Mouse (Mus musculus): ENCODE measurements around the gene Bbs5. TPM values are rescaled to one million over a fixed set of nuclear protein-coding genes. Genes with fewer than 3 reads are reported as not detected.

Gene Bbs5
- total and polyA plus RNA-seq, 2 experiments, result 0.49 to 4.5 TPM

DNA sequence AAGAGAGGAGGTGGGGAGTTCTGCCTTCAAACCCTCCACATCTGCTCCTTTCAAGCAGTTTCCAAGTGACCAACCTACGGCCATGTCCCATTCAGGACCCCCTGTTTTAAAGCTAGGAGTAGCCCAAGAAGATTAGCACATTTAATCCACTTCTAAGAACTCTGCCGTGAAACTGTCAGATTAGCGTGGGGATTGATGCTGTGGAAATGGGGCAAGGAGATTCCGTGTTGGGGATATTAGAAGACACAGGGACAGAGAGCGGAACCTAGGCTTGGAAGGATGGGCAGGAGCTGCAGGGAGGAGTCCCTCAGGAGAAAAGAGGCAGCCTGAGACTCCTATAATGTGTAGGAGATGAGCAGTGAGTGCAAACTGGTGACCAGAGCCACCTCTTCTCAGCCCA is 2.7 kb downstream of the Bbs5 start:
- no peak for TF ChIP-seq POLR2A (IDR thresholded peaks at IDR 0.05; ENCODE audit: extremely low read depth, insufficient read depth, low read length)
- TF ChIP-seq CTCF (IDR thresholded peaks at IDR 0.05; ENCODE audit: low read depth, low read length), result no peak
- no peak for DNase-seq (ENCODE audit: extremely low read depth, low read depth, low spot score)
- H3K9ac ChIP-seq (ENCODE audit: low read depth, low read length), result no peak overlapping the region
- H3K27me3 ChIP-seq (ENCODE audit: control insufficient read depth, insufficient read depth, low read length), result no peaks in the 10 kb centered on the region
- no peaks in the 10 kb centered on the region for H3K79me2 ChIP-seq (ENCODE audit: control insufficient read depth, insufficient read depth, low read length)
- no peak overlapping the region for H3K27ac ChIP-seq (replicated peaks; ENCODE audit: insufficient read depth, low read depth, low read length)
- peaks cover 2% of the 10 kb centered on the region; the same call in 1 of the 2 replicates for H3K4me1 ChIP-seq (ENCODE audit: control insufficient read depth, insufficient read depth, low read length)
- H3K4me3 ChIP-seq (ENCODE audit: insufficient read depth, low read depth, low read length), result no peak overlapping the region
- no peaks in the 10 kb centered on the region; the same call in 1 of the 2 replicates for H3K36me3 ChIP-seq (ENCODE audit: control insufficient read depth, insufficient read depth, low read length)
- 93% methylated on average over 5 of the region's 5 CpGs for WGBS

DNA sequence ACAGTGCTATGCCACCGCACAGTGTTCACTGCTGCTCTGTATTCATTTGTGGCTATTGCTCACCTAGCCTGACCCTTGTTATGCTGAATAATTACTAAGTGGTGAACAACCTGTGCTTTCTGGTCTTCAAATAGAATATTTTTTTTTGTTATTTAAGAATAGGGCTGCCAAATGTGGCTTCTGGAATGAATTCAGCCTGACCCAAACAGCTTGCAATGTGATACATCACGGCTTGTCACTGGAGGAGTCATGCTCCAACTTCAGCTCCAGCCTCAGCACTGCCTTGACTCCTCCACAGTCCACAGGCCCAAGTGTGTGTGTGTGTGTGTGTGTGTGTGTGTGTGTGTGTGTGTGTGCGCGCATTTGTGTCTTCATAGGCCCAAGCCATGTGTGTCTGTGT is 12.4 kb downstream of the Bbs5 start:
- Histone ChIP-seq H3K9ac (ENCODE audit: low read depth, low read length) (no peak overlapping the region), H3K4me1 (ENCODE audit: control insufficient read depth, insufficient read depth, low read length) (no peaks in the 10 kb centered on the region), H3K36me3 (ENCODE audit: control insufficient read depth, insufficient read depth, low read length) (peaks cover 11% of the 10 kb centered on the region), H3K27me3 (ENCODE audit: control insufficient read depth, insufficient read depth, low read length) (no peaks in the 10 kb centered on the region), H3K27ac (replicated peaks; ENCODE audit: insufficient read depth, low read depth, low read length) (no peak overlapping the region), H3K79me2 (ENCODE audit: control insufficient read depth, insufficient read depth, low read length) (no peaks in the 10 kb centered on the region), H3K4me3 (ENCODE audit: insufficient read depth, low read depth, low read length) (no peak overlapping the region)
- no peak for TF ChIP-seq POLR2A (IDR thresholded peaks at IDR 0.05; ENCODE audit: extremely low read depth, insufficient read depth, low read length)
- TF ChIP-seq CTCF (IDR thresholded peaks at IDR 0.05; ENCODE audit: low read depth, low read length), result no peak
- 93% methylated on average over 4 of the region's 4 CpGs for WGBS
- DNase-seq (ENCODE audit: extremely low read depth, low read depth, low spot score), result no peak

DNA sequence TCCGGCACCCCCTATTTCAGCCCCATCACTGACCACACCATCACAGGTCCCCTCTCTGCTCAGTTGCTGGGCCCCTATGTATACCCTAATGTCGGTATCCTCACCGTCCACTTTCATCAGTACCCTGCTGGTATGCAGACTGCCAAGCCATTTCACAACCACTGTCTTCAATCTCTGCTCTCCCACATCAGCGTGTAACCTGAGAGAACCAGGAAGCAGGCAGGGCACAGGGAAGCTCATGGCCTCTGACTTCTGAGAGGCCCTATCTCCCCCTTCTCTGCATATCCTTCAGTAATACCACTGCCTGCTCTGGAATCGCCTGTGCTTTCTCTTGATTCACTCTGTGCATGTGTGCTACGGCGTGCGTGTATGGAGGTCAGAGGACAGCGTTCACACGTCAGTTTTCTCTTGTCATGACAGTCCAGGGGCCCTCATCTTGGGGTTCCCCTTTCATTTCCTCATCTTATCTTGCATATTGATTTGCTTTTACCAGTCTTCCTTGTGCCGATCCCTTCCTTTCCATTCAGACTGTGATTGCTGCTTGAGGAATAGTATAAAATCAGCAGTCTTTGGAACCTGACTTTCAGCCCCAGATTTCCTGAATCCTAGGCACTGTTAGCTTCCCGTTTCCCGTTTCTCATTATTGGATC is 17.0 kb downstream of the Bbs5 start:
- Histone ChIP-seq H3K27me3 (ENCODE audit: control insufficient read depth, insufficient read depth, low read length) (no peaks in the 10 kb centered on the region), H3K9ac (ENCODE audit: low read depth, low read length) (no peak overlapping the region), H3K4me1 (ENCODE audit: control insufficient read depth, insufficient read depth, low read length) (no peaks in the 10 kb centered on the region), H3K36me3 (ENCODE audit: control insufficient read depth, insufficient read depth, low read length) (peaks cover 8% of the 10 kb centered on the region), H3K27ac (replicated peaks; ENCODE audit: insufficient read depth, low read depth, low read length) (no peak overlapping the region), H3K4me3 (ENCODE audit: insufficient read depth, low read depth, low read length) (no peak overlapping the region), H3K79me2 (ENCODE audit: control insufficient read depth, insufficient read depth, low read length) (no peaks in the 10 kb centered on the region)
- WGBS, result 75% methylated on average over 13 of the region's 13 CpGs
- DNase-seq (ENCODE audit: extremely low read depth, low read depth, low spot score), result no peak
- no peak for TF ChIP-seq POLR2A (IDR thresholded peaks at IDR 0.05; ENCODE audit: extremely low read depth, insufficient read depth, low read length)
- no peak for TF ChIP-seq CTCF (IDR thresholded peaks at IDR 0.05; ENCODE audit: low read depth, low read length)

DNA sequence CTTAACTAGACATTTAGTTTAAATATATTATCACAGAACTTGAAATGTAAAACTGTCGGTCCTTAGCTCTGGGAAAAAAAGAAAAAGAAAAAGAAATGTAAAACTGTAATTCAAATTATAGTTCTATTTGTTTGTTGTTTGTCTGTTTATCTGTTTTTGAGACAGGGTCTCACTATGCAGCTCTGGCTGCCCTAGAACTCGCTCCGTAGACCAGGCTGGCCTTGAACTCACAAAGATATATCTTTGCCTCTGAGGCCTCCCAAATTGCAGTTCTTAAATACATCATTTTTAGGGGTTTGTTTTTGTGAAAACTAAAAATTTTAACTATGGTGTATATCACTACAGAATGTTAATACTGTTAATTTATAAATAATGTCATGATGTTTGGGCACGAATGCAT is 20.7 kb downstream of the Bbs5 start:
- Histone ChIP-seq H3K4me1 (ENCODE audit: control insufficient read depth, insufficient read depth, low read length) (no peaks in the 10 kb centered on the region), H3K4me3 (ENCODE audit: insufficient read depth, low read depth, low read length) (no peak overlapping the region), H3K27me3 (ENCODE audit: control insufficient read depth, insufficient read depth, low read length) (no peaks in the 10 kb centered on the region), H3K36me3 (ENCODE audit: control insufficient read depth, insufficient read depth, low read length) (peaks cover 7% of the 10 kb centered on the region; the same call in 1 of the 2 replicates), H3K9ac (ENCODE audit: low read depth, low read length) (no peak overlapping the region), H3K79me2 (ENCODE audit: control insufficient read depth, insufficient read depth, low read length) (no peaks in the 10 kb centered on the region), H3K27ac (replicated peaks; ENCODE audit: insufficient read depth, low read depth, low read length) (no peak overlapping the region)
- WGBS, result 94% methylated on average over 4 of the region's 4 CpGs
- no peak for DNase-seq (ENCODE audit: extremely low read depth, low read depth, low spot score)
- TF ChIP-seq CTCF (IDR thresholded peaks at IDR 0.05; ENCODE audit: low read depth, low read length), result no peak
- TF ChIP-seq POLR2A (IDR thresholded peaks at IDR 0.05; ENCODE audit: extremely low read depth, insufficient read depth, low read length), result no peak

DNA sequence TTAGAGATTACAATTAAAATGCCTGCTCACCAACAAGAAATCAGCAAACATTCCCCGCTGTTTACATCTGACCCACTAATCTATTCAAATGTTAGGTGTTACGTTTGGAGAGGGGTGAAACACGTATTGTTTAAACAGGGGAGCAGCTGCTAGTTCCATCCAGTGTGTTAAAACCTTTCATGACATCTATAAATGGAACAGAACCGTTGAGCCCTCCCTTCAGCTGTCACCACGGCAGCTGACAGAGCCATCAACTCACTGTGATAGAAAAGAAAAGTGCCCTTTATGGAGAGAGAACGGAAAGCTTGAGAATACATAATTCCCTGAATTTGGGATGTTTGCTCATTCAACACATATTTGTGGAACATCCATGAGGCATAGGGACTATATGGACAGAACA is 21.4 kb downstream of the Bbs5 start:
- Histone ChIP-seq H3K9ac (ENCODE audit: low read depth, low read length) (no peak overlapping the region), H3K36me3 (ENCODE audit: control insufficient read depth, insufficient read depth, low read length) (peaks cover 4% of the 10 kb centered on the region; the same call in 1 of the 2 replicates), H3K27me3 (ENCODE audit: control insufficient read depth, insufficient read depth, low read length) (no peaks in the 10 kb centered on the region), H3K79me2 (ENCODE audit: control insufficient read depth, insufficient read depth, low read length) (no peaks in the 10 kb centered on the region), H3K27ac (replicated peaks; ENCODE audit: insufficient read depth, low read depth, low read length) (no peak overlapping the region), H3K4me1 (ENCODE audit: control insufficient read depth, insufficient read depth, low read length) (no peaks in the 10 kb centered on the region), H3K4me3 (ENCODE audit: insufficient read depth, low read depth, low read length) (no peak overlapping the region)
- no peak for DNase-seq (ENCODE audit: extremely low read depth, low read depth, low spot score)
- WGBS, result 87% methylated on average over 6 of the region's 6 CpGs
- TF ChIP-seq CTCF (IDR thresholded peaks at IDR 0.05; ENCODE audit: low read depth, low read length), result no peak
- TF ChIP-seq POLR2A (IDR thresholded peaks at IDR 0.05; ENCODE audit: extremely low read depth, insufficient read depth, low read length), result no peak

DNA sequence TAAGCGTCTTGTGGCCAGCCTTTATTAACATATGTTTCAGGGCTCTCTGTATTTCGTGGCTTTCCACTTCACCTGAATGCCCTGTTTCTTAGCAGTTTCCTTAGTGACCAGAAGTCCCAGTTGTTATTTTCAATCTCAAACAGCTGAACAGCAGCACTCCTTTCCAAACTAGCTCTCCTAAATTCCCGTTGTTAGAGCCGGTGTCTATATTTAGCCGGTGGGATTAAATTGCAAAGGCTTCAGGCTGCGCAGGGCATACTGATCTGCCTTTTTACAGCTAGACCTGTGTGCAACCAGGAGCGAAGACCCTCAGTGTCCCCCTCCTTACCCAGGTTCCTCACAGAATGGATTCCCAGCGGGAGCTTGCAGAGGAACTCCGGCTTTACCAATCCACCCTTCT is 22.9 kb downstream of the Bbs5 start, which contains the start of gene Klhl41:
TSS of gene Klhl41 (plus strand) at position 268 of the 400 bp plus-strand sequence.
- Histone ChIP-seq H3K27me3 (ENCODE audit: control insufficient read depth, insufficient read depth, low read length) (no peaks in the 10 kb centered on the region), H3K79me2 (ENCODE audit: control insufficient read depth, insufficient read depth, low read length) (no peaks in the 10 kb centered on the region), H3K27ac (replicated peaks; ENCODE audit: insufficient read depth, low read depth, low read length) (no peak within 1 kb of the TSS), H3K4me1 (ENCODE audit: control insufficient read depth, insufficient read depth, low read length) (no peaks in the 10 kb centered on the region), H3K36me3 (ENCODE audit: control insufficient read depth, insufficient read depth, low read length) (peaks cover 4% of the 10 kb centered on the region; the same call in 1 of the 2 replicates), H3K9ac (ENCODE audit: low read depth, low read length) (no peak within 1 kb of the TSS), H3K4me3 (ENCODE audit: insufficient read depth, low read depth, low read length) (no peak within 1 kb of the TSS)
- DNase-seq (ENCODE audit: extremely low read depth, low read depth, low spot score), result no peak
- no peak for TF ChIP-seq CTCF (IDR thresholded peaks at IDR 0.05; ENCODE audit: low read depth, low read length)
- TF ChIP-seq POLR2A (IDR thresholded peaks at IDR 0.05; ENCODE audit: extremely low read depth, insufficient read depth, low read length), result no peak
- WGBS, result 93% methylated on average over 9 of the region's 9 CpGs

Data from liver, adult 2 months (tissue).